Mouse (Mus musculus) urinary bladder, postnatal 14 days (tissue): ENCODE measurements around the gene Polr2m.

Experiments used
- DNase-seq: peaks from one replicate; pipeline ENCODE4 v3.0.0; 2021; ENCODE audit warnings: low spot score

Gene Polr2m

GRCm38 (mm10) chr9:71475536-71475935 lies 10.2 kb downstream of the Polr2m start:
- DNase-seq = no peak

- DNase-seq = no peak
Measured at GRCm38 (mm10) chr9:71467434-71467833, 18.3 kb downstream of the Polr2m start.

GRCm38 (mm10) chr9:71466111-71466510 lies 19.6 kb downstream of the Polr2m start:
- DNase-seq = peak; percentile 45

- no peak for DNase-seq
Measured at GRCm38 (mm10) chr9:71463072-71463667, 22.6 kb downstream of the Polr2m start.

GRCm38 (mm10) chr9:71456738-71457137 lies 29.0 kb downstream of the Polr2m start:
- no peak for DNase-seq

GRCm38 (mm10) chr9:71453917-71454316 lies 31.8 kb downstream of the Polr2m start:
- DNase-seq = no peak

GRCm38 (mm10) chr9:71453352-71453751 lies 32.4 kb downstream of the Polr2m start:
- DNase-seq = no peak

GRCm38 (mm10) chr9:71450626-71451025 lies 35.1 kb downstream of the Polr2m start:
- no peak for DNase-seq

- DNase-seq = peak; percentile 76
Measured at GRCm38 (mm10) chr9:71447573-71447972, 38.2 kb downstream of the Polr2m start.

- DNase-seq = no peak
Measured at GRCm38 (mm10) chr9:71445308-71445707, 40.4 kb downstream of the Polr2m start.

- DNase-seq = no peak
Measured at GRCm38 (mm10) chr9:71438146-71438545, 47.6 kb downstream of the Polr2m start.
